Mouse (Mus musculus) lung, embryonic 14.5 days (tissue): Measurements from ENCODE around the gene Rhbdd2. TPM values are rescaled to one million over a fixed set of nuclear protein-coding genes. Genes with fewer than 3 reads are reported as not detected.
"Not testable (repeated sequence)": the region's sequence is repeated elsewhere in the genome, so short reads cannot be mapped to it uniquely, and the experiment has no call there.

Experiments used
- ATAC-seq: fragments of 200-750 bp; cut with Nextera tagmentation; 2 replicates; pipeline ENCODE4 v1.8.0; 2017; ENCODE audit warnings: mild to moderate bottlenecking, moderate TSS enrichment, moderate library complexity; ENCODE audit not compliant: insufficient read depth
- DNase-seq: peaks from one replicate; pipeline ENCODE4 v3.0.0-alpha.2; 2015
- H3K27ac ChIP-seq: fragments of 300-500 bp; sonication (generic); 2 replicates; pipeline ENCODE4 v1.5.1; 2014; ENCODE audit warnings: low read depth, mild to moderate bottlenecking, moderate library complexity
- H3K27me3 ChIP-seq: fragments of 300-500 bp; sonication (generic); 2 replicates; pipeline ENCODE4 v1.6.1; 2014; ENCODE audit warnings: low read length, control low read depth; ENCODE audit not compliant: insufficient read depth
- H3K36me3 ChIP-seq: fragments of 300-500 bp; sonication (generic); 2 replicates; pipeline ENCODE4 v1.6.1; 2014; ENCODE audit warnings: control low read depth; ENCODE audit not compliant: insufficient read depth
- H3K4me1 ChIP-seq: fragments of 300-500 bp; sonication (generic); 2 replicates; pipeline ENCODE4 v1.6.1; 2014; ENCODE audit warnings: antibody characterized with exemption, control low read depth; ENCODE audit not compliant: insufficient read depth
- H3K4me2 ChIP-seq: fragments of 300-500 bp; sonication (generic); 2 replicates; pipeline ENCODE4 v1.6.1; 2014; ENCODE audit warnings: mild to moderate bottlenecking
- H3K4me3 ChIP-seq: fragments of 300-500 bp; sonication (generic); 2 replicates; pipeline ENCODE4 v1.5.1; 2014; ENCODE audit warnings: low read depth, low read length
- H3K9ac ChIP-seq: fragments of 300-500 bp; sonication (generic); 2 replicates; pipeline ENCODE4 v1.6.1; 2014
- H3K9me3 ChIP-seq: fragments of 300-500 bp; sonication (generic); 2 replicates; pipeline ENCODE4 v1.6.1; 2016; ENCODE audit warnings: low read depth, low read length, control low read depth
- CTCF ChIP-seq: IDR thresholded peaks from 2 replicates; pipeline ENCODE4 v1.5.1; 2016; ENCODE audit warnings: antibody characterized with exemption, low read depth
- WGBS: fragments of 180-500 bp; shearing (Covaris S2); extraction: QIAGEN DNeasy Blood & Tissue Kit; methylation state at CpG from one replicate; pipeline ENCODE4 v1.1.7; 2014; 5-methylcytosine and 5-hydroxymethylcytosine counted together
- polyA plus RNA-seq: library from polyadenylated mRNA; unstranded; fragments of >200 nt; fragmentation: Nextera tagmentation; extraction: Ambion mirVana; gene quantifications from 2 replicates; pipeline ENCODE4 v1.2.1, GENCODE M21; 2014

Rhbdd2 gene
- polyA plus RNA-seq, 1 experiment from 2014 or later = 40.5 TPM

DNA sequence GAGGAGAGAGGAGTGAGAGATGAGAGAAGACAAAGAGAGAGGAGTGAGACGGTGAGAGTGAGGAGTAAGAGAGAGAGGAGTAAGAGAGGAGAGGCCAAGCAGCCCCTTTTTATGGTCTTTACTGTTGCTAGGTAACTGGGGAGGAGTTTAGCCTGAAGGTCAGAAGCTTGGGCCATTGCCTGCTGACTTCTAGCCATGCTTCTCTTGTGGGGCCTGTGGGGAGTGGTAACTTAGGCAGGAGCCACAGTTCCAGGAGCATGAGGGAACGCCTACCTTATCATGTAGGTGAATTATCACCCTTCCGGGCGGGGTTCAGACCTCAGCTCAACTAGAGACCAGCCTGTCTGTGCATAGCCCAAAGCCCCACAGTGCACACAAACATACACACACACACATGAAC is 22.6 kb upstream of the Rhbdd2 start:
- DNase-seq (no peak), ATAC-seq (no peak)
- Histone ChIP-seq H3K4me2 (no peak overlapping the region), H3K27me3 (no peaks in the 10 kb centered on the region), H3K9me3 (no peaks in the 10 kb centered on the region), H3K27ac (no peak overlapping the region), H3K4me3 (no peak overlapping the region), H3K36me3 (no peaks in the 10 kb centered on the region), H3K4me1 (no peaks in the 10 kb centered on the region), H3K9ac (no peak overlapping the region)
- no peak for TF ChIP-seq CTCF
- 77% methylated on average over 4 of the region's 4 CpGs for WGBS

DNA sequence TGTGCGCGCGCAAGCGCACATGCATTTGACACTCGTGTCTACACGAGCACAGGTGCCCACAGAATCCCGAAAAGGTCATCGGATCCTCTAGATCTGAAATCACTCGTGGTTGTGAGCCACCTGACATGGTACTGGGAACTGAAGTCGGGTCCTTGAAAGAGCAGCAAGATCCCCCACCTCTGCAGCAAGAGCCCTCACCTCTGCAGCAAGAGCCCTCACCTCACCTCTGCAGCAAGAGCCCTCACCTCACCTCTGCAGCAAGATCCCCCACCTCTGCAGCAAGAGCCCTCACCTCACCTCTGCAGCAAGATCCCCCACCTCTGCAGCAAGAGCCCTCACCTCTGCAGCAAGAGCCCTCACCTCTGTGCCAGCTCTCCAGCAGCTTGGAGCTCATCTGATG is 12.7 kb upstream of the Rhbdd2 start:
- H3K4me1 ChIP-seq, H3K9me3 ChIP-seq, H3K9ac ChIP-seq, ATAC-seq, H3K36me3 ChIP-seq, DNase-seq, H3K27me3 ChIP-seq, H3K4me2 ChIP-seq, H3K4me3 ChIP-seq, H3K27ac ChIP-seq: not testable (repeated sequence)
- 85% methylated on average over 10 of the region's 10 CpGs for WGBS

DNA sequence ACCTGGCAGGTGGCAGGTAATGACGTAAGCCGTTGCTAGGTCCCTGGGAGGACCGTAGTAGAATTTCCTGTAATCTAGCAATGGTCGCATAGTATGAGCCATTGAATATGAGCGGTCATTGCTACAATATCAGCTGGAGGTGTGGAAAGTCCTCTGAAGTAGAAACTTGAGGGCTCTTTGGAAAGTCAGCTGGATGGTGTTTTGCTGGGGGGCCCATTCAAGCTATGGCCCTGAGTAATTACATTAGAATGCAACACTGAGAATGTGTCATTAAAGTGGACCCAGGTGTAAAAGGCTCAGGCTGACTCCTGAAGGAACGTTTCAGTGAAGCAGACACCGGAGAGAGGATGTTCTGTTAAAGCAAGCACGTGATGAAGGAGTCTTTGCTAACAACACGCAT is 11.9 kb upstream of the Rhbdd2 start:
- Histone ChIP-seq H3K4me3 (no peak overlapping the region), H3K9me3 (no peaks in the 10 kb centered on the region), H3K9ac (no peak overlapping the region), H3K36me3 (no peaks in the 10 kb centered on the region), H3K27me3 (no peaks in the 10 kb centered on the region), H3K4me2 (no peak overlapping the region), H3K27ac (no peak overlapping the region), H3K4me1 (no peaks in the 10 kb centered on the region)
- ATAC-seq (no peak), DNase-seq (no peak)
- no peak for TF ChIP-seq CTCF
- 83% methylated on average over 9 of the region's 9 CpGs for WGBS

DNA sequence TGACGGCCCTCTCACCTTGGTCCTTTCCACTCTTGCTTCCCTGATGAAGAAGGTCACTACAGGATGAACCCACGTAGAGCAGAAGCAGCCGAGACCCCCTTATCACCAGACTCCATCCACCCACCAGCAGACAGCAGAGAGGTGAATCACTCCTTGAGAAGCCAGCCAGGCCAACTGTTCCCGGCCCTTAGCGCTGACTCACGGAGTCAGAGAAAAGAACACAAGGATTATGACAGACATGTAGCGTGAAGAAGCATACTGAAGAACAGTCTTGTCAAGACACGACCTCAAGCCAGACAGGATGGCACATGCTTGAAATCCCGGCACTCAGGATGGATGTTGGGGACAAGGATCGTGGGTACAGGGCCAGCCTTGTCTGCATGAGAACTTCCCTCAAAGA is 10.7 kb upstream of the Rhbdd2 start:
- H3K9ac ChIP-seq = no peak overlapping the region
- H3K36me3 ChIP-seq = no peaks in the 10 kb centered on the region
- H3K4me1 ChIP-seq = no peaks in the 10 kb centered on the region
- H3K27ac ChIP-seq = no peak overlapping the region
- DNase-seq = no peak
- no peak for TF ChIP-seq CTCF
- H3K9me3 ChIP-seq = no peaks in the 10 kb centered on the region
- no peak overlapping the region for H3K4me2 ChIP-seq
- 76% methylated on average over 10 of the region's 10 CpGs for WGBS
- ATAC-seq = no peak
- H3K4me3 ChIP-seq = no peak overlapping the region
- H3K27me3 ChIP-seq = no peaks in the 10 kb centered on the region

DNA sequence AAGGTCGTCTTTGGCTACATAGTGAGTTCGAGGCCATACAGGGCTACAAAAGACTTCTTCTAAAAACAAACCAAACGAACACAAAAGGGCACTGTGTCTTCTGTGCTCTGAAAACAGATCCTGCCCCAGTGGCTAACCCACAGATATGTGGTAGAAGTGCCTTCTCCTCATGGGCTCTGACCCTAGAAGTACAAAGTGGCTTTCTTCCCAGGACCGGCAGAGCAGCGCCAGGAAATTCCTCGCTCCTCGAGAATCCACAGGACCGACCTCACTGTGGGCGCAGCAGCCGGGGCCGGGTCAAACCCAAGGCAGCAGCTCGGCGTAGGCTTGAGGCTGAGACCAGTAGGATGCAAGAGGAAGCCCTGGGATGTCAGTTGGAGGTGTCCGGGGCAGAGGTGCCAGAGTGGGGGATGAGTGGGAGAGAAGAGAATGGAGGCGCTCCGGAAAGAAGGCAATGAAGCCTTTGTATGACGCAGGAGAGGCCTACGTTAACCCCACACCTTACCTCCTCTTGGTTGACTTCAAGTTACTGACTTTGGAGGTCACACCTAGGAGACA is 9.3 kb upstream of the Rhbdd2 start:
- Histone ChIP-seq H3K27me3 (no peaks in the 10 kb centered on the region), H3K4me2 (no peak overlapping the region), H3K27ac (no peak overlapping the region), H3K4me1 (no peaks in the 10 kb centered on the region), H3K4me3 (no peak overlapping the region), H3K9ac (no peak overlapping the region), H3K36me3 (no peaks in the 10 kb centered on the region), H3K9me3 (no peaks in the 10 kb centered on the region)
- ATAC-seq = no peak
- no peak for TF ChIP-seq CTCF
- WGBS = 73% methylated on average over 18 of the region's 18 CpGs
- no peak for DNase-seq

DNA sequence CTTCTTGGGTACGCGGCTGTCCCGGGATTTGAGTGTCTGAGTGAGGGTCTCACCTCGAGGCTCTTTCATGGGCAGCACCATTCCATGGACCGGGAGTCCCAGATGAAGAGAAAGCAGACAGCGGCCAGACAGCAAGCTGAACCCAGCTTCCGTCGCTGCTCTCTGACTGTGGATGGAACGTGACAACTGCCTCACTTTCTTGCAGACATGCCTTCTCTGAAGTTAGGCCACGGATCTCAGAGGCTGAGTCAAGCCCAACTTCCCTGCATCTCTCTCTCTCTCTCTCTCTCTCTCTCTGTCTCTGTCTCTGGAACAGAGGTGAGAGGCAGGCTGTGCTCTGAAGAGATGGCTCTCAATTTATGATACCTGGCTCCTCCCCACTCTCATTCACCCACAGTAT is 3.5 kb upstream of the Rhbdd2 start:
- ATAC-seq (no peak), DNase-seq (no peak)
- no peak overlapping the region for H3K4me2 ChIP-seq
- no peak overlapping the region for H3K9ac ChIP-seq
- H3K9me3 ChIP-seq = no peaks in the 10 kb centered on the region
- 40% methylated on average over 10 of the region's 10 CpGs for WGBS
- H3K36me3 ChIP-seq = no peaks in the 10 kb centered on the region
- H3K4me3 ChIP-seq = no peak overlapping the region
- TF ChIP-seq CTCF = no peak
- H3K4me1 ChIP-seq = no peaks in the 10 kb centered on the region
- H3K27me3 ChIP-seq = no peaks in the 10 kb centered on the region
- H3K27ac ChIP-seq = no peak overlapping the region

DNA sequence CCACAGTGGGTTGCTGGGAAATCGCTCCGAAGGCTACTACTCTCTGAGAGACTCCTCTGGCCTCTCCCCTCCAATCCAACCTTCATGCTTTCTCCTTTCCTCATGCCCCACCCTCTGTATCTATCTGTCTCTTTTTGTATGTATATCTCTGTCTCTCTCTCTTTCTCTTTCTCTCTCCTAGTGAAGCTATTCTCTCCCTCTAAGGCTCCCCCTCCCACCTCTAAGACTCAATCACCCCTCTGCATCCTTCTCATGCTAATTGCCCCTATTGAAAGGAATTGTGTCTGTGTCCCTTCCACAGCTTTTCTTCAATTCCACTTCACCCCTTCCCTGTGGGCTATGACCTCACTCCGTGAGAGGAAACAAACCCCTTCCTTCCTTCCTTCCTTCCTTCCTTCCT is 3.0 kb upstream of the Rhbdd2 start:
- DNase-seq = no peak
- WGBS = 85% methylated on average over 3 of the region's 3 CpGs
- H3K36me3 ChIP-seq = no peaks in the 10 kb centered on the region
- no peak overlapping the region for H3K9ac ChIP-seq
- no peaks in the 10 kb centered on the region for H3K9me3 ChIP-seq
- no peak overlapping the region for H3K4me3 ChIP-seq
- H3K27me3 ChIP-seq = no peaks in the 10 kb centered on the region
- ATAC-seq = no peak
- H3K27ac ChIP-seq = no peak overlapping the region
- no peak for TF ChIP-seq CTCF
- H3K4me1 ChIP-seq = no peaks in the 10 kb centered on the region
- H3K4me2 ChIP-seq = no peak overlapping the region

DNA sequence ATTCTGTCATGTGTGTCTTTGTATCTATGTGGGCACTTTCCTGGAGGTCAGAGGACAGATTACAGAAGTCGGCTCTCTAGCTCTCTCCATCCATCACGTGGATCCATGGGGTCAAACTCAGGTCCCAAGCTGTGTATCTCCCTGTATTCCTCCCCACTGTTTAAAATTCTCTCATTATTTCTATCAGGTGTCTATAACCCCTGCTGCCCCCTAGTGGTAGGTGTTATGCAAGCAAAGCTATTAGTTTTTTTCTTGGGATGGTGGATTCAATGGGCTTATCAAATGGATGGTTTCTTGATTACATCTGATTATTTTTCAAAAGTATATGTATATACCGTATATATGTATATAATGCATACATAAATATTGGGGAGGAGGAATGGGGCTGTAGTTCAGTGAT is 1.8 kb upstream of the Rhbdd2 start:
- WGBS = 16% methylated on average over 3 of the region's 3 CpGs
- Histone ChIP-seq H3K36me3 (peaks cover 7% of the 10 kb centered on the region; the same call in 1 of the 2 replicates), H3K27ac (no peak overlapping the region), H3K4me3 (no peak overlapping the region), H3K27me3 (no peaks in the 10 kb centered on the region), H3K4me1 (no peaks in the 10 kb centered on the region), H3K9ac (no peak overlapping the region), H3K4me2 (no peak overlapping the region), H3K9me3 (no peaks in the 10 kb centered on the region)
- DNase-seq (peak; percentile 75), ATAC-seq (no peak)
- peak; percentile 74 for TF ChIP-seq CTCF
